Mouse (Mus musculus): ENCODE measurements around the gene Hdac7. TPM values are rescaled to one million over a fixed set of nuclear protein-coding genes. Genes with fewer than 3 reads are reported as not detected.
"Not testable (repeated sequence)": the region's sequence is repeated elsewhere in the genome, so short reads cannot be mapped to it uniquely, and the experiment has no call there.

Hdac7 gene
- 31.8 and 34.7 TPM in 2 replicates for total RNA-seq (2017)

- no peak for ATAC-seq (ENCODE audit: extremely low read depth, insufficient number of reproducible peaks, low FRiP score, poor library complexity, severe bottlenecking)
Measured at GRCm38 (mm10) chr15:97844037-97845034, at the start of gene Hdac7. TSS of gene Hdac7 (minus strand) at chr15:97844502.

GRCm38 (mm10) chr15:97892506-97892905 lies 48.2 kb upstream of the Hdac7 start:
- ATAC-seq (ENCODE audit: extremely low read depth, insufficient number of reproducible peaks, low FRiP score, poor library complexity, severe bottlenecking) = no peak

- no peak for ATAC-seq (ENCODE audit: extremely low read depth, insufficient number of reproducible peaks, low FRiP score, poor library complexity, severe bottlenecking)
Measured at GRCm38 (mm10) chr15:97890450-97890849, 46.1 kb upstream of the Hdac7 start.

GRCm38 (mm10) chr15:97890017-97890416 lies 45.7 kb upstream of the Hdac7 start:
- no peak for ATAC-seq (ENCODE audit: extremely low read depth, insufficient number of reproducible peaks, low FRiP score, poor library complexity, severe bottlenecking)

- ATAC-seq (ENCODE audit: extremely low read depth, insufficient number of reproducible peaks, low FRiP score, poor library complexity, severe bottlenecking) = no peak
Measured at GRCm38 (mm10) chr15:97887541-97888016, 43.3 kb upstream of the Hdac7 start.

- no peak for ATAC-seq (ENCODE audit: extremely low read depth, insufficient number of reproducible peaks, low FRiP score, poor library complexity, severe bottlenecking)
Measured at GRCm38 (mm10) chr15:97881423-97881822, 37.1 kb upstream of the Hdac7 start.

- no peak for ATAC-seq (ENCODE audit: extremely low read depth, insufficient number of reproducible peaks, low FRiP score, poor library complexity, severe bottlenecking)
Measured at GRCm38 (mm10) chr15:97880441-97880840, 36.1 kb upstream of the Hdac7 start.

GRCm38 (mm10) chr15:97878696-97879328 lies 34.5 kb upstream of the Hdac7 start:
- ATAC-seq (ENCODE audit: extremely low read depth, insufficient number of reproducible peaks, low FRiP score, poor library complexity, severe bottlenecking) = no peak

GRCm38 (mm10) chr15:97875784-97876183 lies 31.5 kb upstream of the Hdac7 start:
- ATAC-seq (ENCODE audit: extremely low read depth, insufficient number of reproducible peaks, low FRiP score, poor library complexity, severe bottlenecking) = no peak

- ATAC-seq (ENCODE audit: extremely low read depth, insufficient number of reproducible peaks, low FRiP score, poor library complexity, severe bottlenecking) = no peak
Measured at GRCm38 (mm10) chr15:97873717-97874116, 29.4 kb upstream of the Hdac7 start.

GRCm38 (mm10) chr15:97872161-97872560 lies 27.9 kb upstream of the Hdac7 start:
- no peak for ATAC-seq (ENCODE audit: extremely low read depth, insufficient number of reproducible peaks, low FRiP score, poor library complexity, severe bottlenecking)

GRCm38 (mm10) chr15:97871055-97872030 lies 27.0 kb upstream of the Hdac7 start:
- ATAC-seq (ENCODE audit: extremely low read depth, insufficient number of reproducible peaks, low FRiP score, poor library complexity, severe bottlenecking) = no peak

GRCm38 (mm10) chr15:97870116-97870515 lies 25.8 kb upstream of the Hdac7 start:
- not testable (repeated sequence) for ATAC-seq (ENCODE audit: extremely low read depth, insufficient number of reproducible peaks, low FRiP score, poor library complexity, severe bottlenecking)

GRCm38 (mm10) chr15:97868985-97869384 lies 24.7 kb upstream of the Hdac7 start:
- no peak for ATAC-seq (ENCODE audit: extremely low read depth, insufficient number of reproducible peaks, low FRiP score, poor library complexity, severe bottlenecking)

GRCm38 (mm10) chr15:97865988-97866387 lies 21.7 kb upstream of the Hdac7 start:
- ATAC-seq (ENCODE audit: extremely low read depth, insufficient number of reproducible peaks, low FRiP score, poor library complexity, severe bottlenecking) = no peak

GRCm38 (mm10) chr15:97865175-97865574 lies 20.9 kb upstream of the Hdac7 start:
- no peak for ATAC-seq (ENCODE audit: extremely low read depth, insufficient number of reproducible peaks, low FRiP score, poor library complexity, severe bottlenecking)

- no peak for ATAC-seq (ENCODE audit: extremely low read depth, insufficient number of reproducible peaks, low FRiP score, poor library complexity, severe bottlenecking)
Measured at GRCm38 (mm10) chr15:97864361-97865045, 20.2 kb upstream of the Hdac7 start.

GRCm38 (mm10) chr15:97863494-97863881 lies 19.2 kb upstream of the Hdac7 start:
- ATAC-seq (ENCODE audit: extremely low read depth, insufficient number of reproducible peaks, low FRiP score, poor library complexity, severe bottlenecking) = no peak

Data from neutrophil, adult 5-6 weeks (primary cell).